In the genomic region with DNA sequence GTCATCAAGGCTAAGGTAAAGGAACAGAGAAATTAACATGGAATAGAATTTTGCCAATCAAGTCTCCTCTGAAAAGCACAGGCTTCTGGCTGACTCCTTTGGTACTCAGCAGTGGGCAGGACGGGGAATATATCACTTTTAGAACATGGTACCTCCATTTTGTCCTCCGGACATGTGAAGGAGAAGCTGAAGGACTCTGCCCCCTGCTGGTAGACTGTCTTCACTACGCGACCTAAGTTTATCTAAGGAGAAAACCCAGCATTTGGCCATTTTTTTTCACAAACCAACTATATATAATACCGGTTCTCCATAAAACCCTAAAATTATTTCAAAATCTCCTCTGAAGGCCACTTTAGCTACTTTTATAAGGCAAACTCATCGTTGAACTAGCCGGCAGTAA, we compare ENCODE assay signal across 10 mouse cellular contexts. TPM values are rescaled to one million over a fixed set of nuclear protein-coding genes. Genes with fewer than 3 reads are reported as not detected.
DNase-seq lines count a peak whose midpoint lies in the region; ATAC-seq and TF ChIP-seq lines count a peak whose summit lies in the region.
"Had no signal": no experiment of that assay in that cellular context is flagged by ENCODE, and none has a peak within 500 bp of the region (broad histone marks: within the 10 kb centered on the region; RNA-seq: fewer than 3 reads in every experiment).

No protein-coding gene starts in this region.

- no peak overlapping the region for H3K4me3 ChIP-seq in layer of hippocampus, adult 2 months
- no peak overlapping the region for H3K4me3 ChIP-seq in ES-Bruce4 (ENCODE audit: low read depth, low read length)
- no peak overlapping the region for H3K4me3 ChIP-seq in limb, embryonic 14.5 days (replicated peaks; ENCODE audit: low read length)
- H3K4me3 ChIP-seq: limb, embryonic 13.5 days had no signal

- no peak for TF ChIP-seq POLR2A in ES-Bruce4 (IDR thresholded peaks at IDR 0.05; ENCODE audit: insufficient read depth, low read length)
- TF ChIP-seq POLR2A in limb, embryonic 14.5 days (IDR thresholded peaks at IDR 0.05; ENCODE audit: borderline replicate concordance, extremely low read depth, insufficient read depth, insufficient read length): no peak

- H3K4me2 ChIP-seq in limb, embryonic 14.5 days (replicated peaks; ENCODE audit: low read depth, low read length, severe bottlenecking): no peak overlapping the region
- H3K4me2 ChIP-seq: limb, embryonic 13.5 days had no signal

- H3K4me1 ChIP-seq in ES-Bruce4 (ENCODE audit: control insufficient read depth, insufficient read depth, low read length): no peaks in the 10 kb centered on the region
- no peaks in the 10 kb centered on the region for H3K4me1 ChIP-seq in limb, embryonic 14.5 days (ENCODE audit: control insufficient read depth, insufficient read depth, low read length)
- H3K4me1 ChIP-seq: limb, embryonic 13.5 days had no signal

- WGBS in limb, embryonic 14.5 days: 62% methylated on average over 7 of the region's 7 CpGs

- no peak for ATAC-seq in limb, embryonic 14.5 days (ENCODE audit: low FRiP score, low read depth)

- H3K27me3 ChIP-seq in ES-Bruce4 (ENCODE audit: control insufficient read depth, insufficient read depth, low read length, poor library complexity, severe bottlenecking): no peaks in the 10 kb centered on the region
- no peaks in the 10 kb centered on the region for H3K27me3 ChIP-seq in limb, embryonic 14.5 days (ENCODE audit: control insufficient read depth, insufficient read depth, low read length)
- H3K27me3 ChIP-seq: limb, embryonic 13.5 days had no signal

- H3K36me3 ChIP-seq in ES-Bruce4 (ENCODE audit: control insufficient read depth, insufficient read depth, low read length, poor library complexity, severe bottlenecking): no peaks in the 10 kb centered on the region
- no peaks in the 10 kb centered on the region for H3K36me3 ChIP-seq in limb, embryonic 14.5 days (ENCODE audit: control insufficient read depth, insufficient read depth, low read length)
- H3K36me3 ChIP-seq: limb, embryonic 13.5 days had no signal

- no peak overlapping the region for H3K27ac ChIP-seq in layer of hippocampus, adult 2 months
- H3K27ac ChIP-seq in ES-Bruce4 (ENCODE audit: insufficient read depth, low read length): no peak overlapping the region
- H3K27ac ChIP-seq in limb, embryonic 14.5 days (replicated peaks; ENCODE audit: low read depth, low read length): no peak overlapping the region
- H3K27ac ChIP-seq: limb, embryonic 13.5 days had no signal

- peak; percentile 59 for TF ChIP-seq CTCF in layer of hippocampus, adult 2 months (conservative IDR thresholded peaks at IDR 0.05)
- TF ChIP-seq CTCF in ES-Bruce4 (IDR thresholded peaks at IDR 0.05; ENCODE audit: low read depth, low read length): peak; percentile 14

- no peak for DNase-seq in layer of hippocampus, adult 2 months (ENCODE audit: low spot score in 2 of 2)
- DNase-seq in layer of hippocampus, adult 11-12 months (ENCODE audit: low spot score): no peak
- DNase-seq in R1 (ENCODE audit: low read depth, low spot score): peak; percentile 66
- DNase-seq in limb, embryonic 14.5 days (ENCODE audit: low spot score): peak; percentile 12
- DNase-seq in ovary, postnatal 14 days (ENCODE audit: low spot score): no peak
- no peak for DNase-seq in natural killer cell, adult 2 months (ENCODE audit: low spot score in 2 of 2)
- DNase-seq: gastrocnemius, postnatal 14 days had no signal

- H3K9ac ChIP-seq in ES-Bruce4 (ENCODE audit: low read depth, poor library complexity, severe bottlenecking): no peak overlapping the region
- no peak overlapping the region for H3K9ac ChIP-seq in limb, embryonic 14.5 days (ENCODE audit: low read depth, low read length, severe bottlenecking)
- H3K9ac ChIP-seq: limb, embryonic 13.5 days had no signal

- no peak for TF ChIP-seq EP300 in ES-Bruce4 (IDR thresholded peaks at IDR 0.05; ENCODE audit: insufficient read depth, low read depth, low read length)

- no peaks in the 10 kb centered on the region for H3K9me3 ChIP-seq in ES-Bruce4 (replicated peaks; ENCODE audit: control insufficient read depth, insufficient read depth, low read length, poor library complexity, severe bottlenecking)
- no peaks in the 10 kb centered on the region for H3K9me3 ChIP-seq in limb, embryonic 14.5 days (ENCODE audit: control insufficient read depth, low read length)
- H3K9me3 ChIP-seq: limb, embryonic 13.5 days had no signal

RNA-seq across cellular contexts. Expression of gene Krtap19-9b, which starts 6.2 kb away (rescaled TPM):
- total RNA-seq in layer of hippocampus, adult 2 months (2021): not detected
- not detected in 2 replicates for polyA plus RNA-seq in ES-Bruce4 (2011; ENCODE audit: insufficient read depth, insufficient read length, low read depth, missing spikeins)
- not detected in 2 replicates for polyA plus RNA-seq in limb, embryonic 14.5 days (2012; rRNA removed)
- polyA plus RNA-seq in limb, embryonic 14.5 days (2014; fragmentation: Nextera tagmentation; extraction: Ambion mirVana): not detected in 2 replicates
- total RNA-seq: gastrocnemius, postnatal 14 days had no signal
- polyA plus RNA-seq: limb, embryonic 13.5 days; stomach, embryonic 14.5 days had no signal

RNA-seq across cellular contexts. Expression of gene Krtap16-3, which starts 24.4 kb away (rescaled TPM):
- total RNA-seq in layer of hippocampus, adult 2 months (2021): not detected
- not detected in 2 replicates for polyA plus RNA-seq in ES-Bruce4 (2011; ENCODE audit: insufficient read depth, insufficient read length, low read depth, missing spikeins)
- not detected in 2 replicates for polyA plus RNA-seq in limb, embryonic 14.5 days (2012; rRNA removed)
- not detected in 2 replicates for polyA plus RNA-seq in limb, embryonic 14.5 days (2014; fragmentation: Nextera tagmentation; extraction: Ambion mirVana)
- total RNA-seq: gastrocnemius, postnatal 14 days had no signal
- polyA plus RNA-seq: limb, embryonic 13.5 days; stomach, embryonic 14.5 days had no signal

RNA-seq across cellular contexts. Expression of gene Krtap19-5, which starts 42.0 kb away (rescaled TPM):
- not detected for total RNA-seq in layer of hippocampus, adult 2 months (2021)
- not detected in 2 replicates for polyA plus RNA-seq in ES-Bruce4 (2011; ENCODE audit: insufficient read depth, insufficient read length, low read depth, missing spikeins)
- not detected in 2 replicates for polyA plus RNA-seq in limb, embryonic 14.5 days (2012; rRNA removed)
- polyA plus RNA-seq in limb, embryonic 14.5 days (2014; fragmentation: Nextera tagmentation; extraction: Ambion mirVana): not detected in 2 replicates
- total RNA-seq: gastrocnemius, postnatal 14 days had no signal
- polyA plus RNA-seq: limb, embryonic 13.5 days; stomach, embryonic 14.5 days had no signal

RNA-seq across cellular contexts. Expression of gene Krtap19-4, which starts 53.4 kb away (rescaled TPM):
- total RNA-seq in layer of hippocampus, adult 2 months (2021): not detected
- not detected in 2 replicates for polyA plus RNA-seq in ES-Bruce4 (2011; ENCODE audit: insufficient read depth, insufficient read length, low read depth, missing spikeins)
- not detected in 2 replicates for polyA plus RNA-seq in limb, embryonic 14.5 days (2012; rRNA removed)
- polyA plus RNA-seq in limb, embryonic 14.5 days (2014; fragmentation: Nextera tagmentation; extraction: Ambion mirVana): not detected in 2 replicates
- total RNA-seq: gastrocnemius, postnatal 14 days had no signal
- polyA plus RNA-seq: limb, embryonic 13.5 days; stomach, embryonic 14.5 days had no signal

Comparison
In these comparisons a context has a peak if more than half of its experiments do, and no peak if none do; other contexts are left out.
1. DNase-seq: peak in R1 (single experiment) and limb, embryonic 14.5 days (single experiment); none in layer of hippocampus, adult 2 months (0 of 2), layer of hippocampus, adult 11-12 months (single experiment), ovary, postnatal 14 days (single experiment) and natural killer cell, adult 2 months (0 of 2).